Mouse (Mus musculus) liver, embryonic 16.5 days (tissue): ENCODE data around the gene Panx2. TPM values are rescaled to one million over a fixed set of nuclear protein-coding genes. Genes with fewer than 3 reads are reported as not detected.

Experiments
- ATAC-seq: fragments of 200-750 bp; cut with Nextera tagmentation; 2 replicates; pipeline ENCODE4 v1.8.0; 2017; ENCODE audit warnings: low read depth, mild to moderate bottlenecking, moderate number of reproducible peaks, moderate library complexity
- H3K27ac ChIP-seq: fragments of 300-500 bp; sonication (generic); 2 replicates; pipeline ENCODE4 v1.5.1; 2014; ENCODE audit warnings: mild to moderate bottlenecking, low read length
- H3K27me3 ChIP-seq: fragments of 300-500 bp; sonication (generic); 2 replicates; pipeline ENCODE4 v1.6.1; 2014; ENCODE audit warnings: low read depth, low read length, mixed read lengths; ENCODE audit not compliant: control insufficient read depth, insufficient read depth
- H3K36me3 ChIP-seq: fragments of 300-500 bp; sonication (generic); 2 replicates; pipeline ENCODE4 v1.6.1; 2014; ENCODE audit warnings: mild to moderate bottlenecking; ENCODE audit not compliant: control insufficient read depth, insufficient read depth
- H3K4me1 ChIP-seq: fragments of 300-500 bp; sonication (generic); 2 replicates; pipeline ENCODE4 v1.6.1; 2014; ENCODE audit warnings: low read depth, low read length, mixed read lengths; ENCODE audit not compliant: control insufficient read depth
- H3K4me2 ChIP-seq: fragments of 300-500 bp; sonication (generic); 2 replicates; pipeline ENCODE4 v1.6.1; 2014; ENCODE audit warnings: low read depth, low read length, mixed read lengths
- H3K4me3 ChIP-seq: fragments of 300-500 bp; sonication (generic); 2 replicates; pipeline ENCODE4 v1.5.1; 2014; ENCODE audit warnings: low read depth, mild to moderate bottlenecking, low read length
- H3K9ac ChIP-seq: fragments of 300-500 bp; sonication (generic); 2 replicates; pipeline ENCODE4 v1.6.1; 2014; ENCODE audit warnings: low read depth, low read length
- H3K9me3 ChIP-seq: fragments of 300-500 bp; sonication (generic); replicated peaks from 2 replicates; pipeline ENCODE4 v1.6.1; 2016; ENCODE audit warnings: low read length; ENCODE audit not compliant: control insufficient read depth
- WGBS: fragments of 180-500 bp; shearing (Covaris S2); extraction: QIAGEN DNeasy Blood & Tissue Kit; methylation state at CpG from one replicate; pipeline ENCODE4 v1.1.7; 2014; ENCODE audit not compliant: insufficient replicate concordance; 5-methylcytosine and 5-hydroxymethylcytosine counted together
- polyA plus RNA-seq: library from polyadenylated mRNA; unstranded; fragments of >200 nt; fragmentation: Nextera tagmentation; extraction: Ambion mirVana; gene quantifications from 2 replicates; pipeline ENCODE4 v1.2.1, GENCODE M21; 2015

Gene Panx2
- polyA plus RNA-seq, 1 experiment from 2014 or later: not detected

- no peaks in the 10 kb centered on the region; the same call in 1 of the 2 replicates for H3K4me1 ChIP-seq
- WGBS: 66% methylated on average over 12 of the region's 12 CpGs
- H3K9me3 ChIP-seq: no peaks in the 10 kb centered on the region
- no peak overlapping the region for H3K9ac ChIP-seq
- H3K4me3 ChIP-seq: no peak overlapping the region
- H3K4me2 ChIP-seq: no peak overlapping the region
- no peaks in the 10 kb centered on the region for H3K36me3 ChIP-seq
- H3K27ac ChIP-seq: no peak overlapping the region
- ATAC-seq: no peak
- H3K27me3 ChIP-seq: peaks cover 44% of the 10 kb centered on the region
Measured at GRCm38 (mm10) chr15:89060811-89061460, 1.4 kb downstream of the Panx2 start.

DNA sequence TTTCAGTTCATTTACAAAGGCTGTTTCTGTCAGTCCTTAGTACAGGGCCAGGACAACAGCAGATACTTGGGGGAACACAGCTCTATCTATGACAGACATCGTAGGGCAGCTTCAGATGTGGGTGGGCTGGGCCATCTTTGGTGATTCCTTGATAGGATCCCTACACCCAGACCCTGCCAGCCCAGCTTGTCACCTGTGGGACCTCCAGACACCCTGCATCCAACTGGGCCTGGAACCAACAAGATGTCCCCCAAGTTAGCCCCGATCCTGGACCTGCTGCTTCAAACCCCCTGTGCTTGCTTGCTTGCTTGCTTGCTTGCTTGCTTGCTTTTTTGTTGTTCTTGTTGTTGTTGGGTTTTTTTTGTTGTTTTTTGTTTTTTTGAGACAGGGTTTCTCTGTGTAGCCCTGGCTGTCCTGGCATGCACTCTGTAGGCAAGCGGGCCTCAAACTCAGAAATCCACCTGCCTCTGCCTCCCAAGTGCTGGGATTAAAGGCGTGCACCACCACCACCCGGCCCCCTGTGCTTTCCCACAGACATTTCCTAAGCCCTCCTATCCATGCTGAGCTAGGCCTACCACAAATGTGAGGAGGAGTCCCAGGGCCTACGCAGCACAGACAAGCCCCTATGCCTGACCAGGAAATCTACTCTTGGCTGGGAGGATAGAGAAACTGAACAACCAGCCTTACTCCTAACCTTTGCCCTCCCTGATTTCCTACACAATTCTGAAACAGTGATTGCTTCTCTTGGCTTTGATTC lies 2.4 kb downstream of the Panx2 start:
- H3K27me3 ChIP-seq: peaks cover 52% of the 10 kb centered on the region
- 71% methylated on average over 6 of the region's 6 CpGs for WGBS

DNA sequence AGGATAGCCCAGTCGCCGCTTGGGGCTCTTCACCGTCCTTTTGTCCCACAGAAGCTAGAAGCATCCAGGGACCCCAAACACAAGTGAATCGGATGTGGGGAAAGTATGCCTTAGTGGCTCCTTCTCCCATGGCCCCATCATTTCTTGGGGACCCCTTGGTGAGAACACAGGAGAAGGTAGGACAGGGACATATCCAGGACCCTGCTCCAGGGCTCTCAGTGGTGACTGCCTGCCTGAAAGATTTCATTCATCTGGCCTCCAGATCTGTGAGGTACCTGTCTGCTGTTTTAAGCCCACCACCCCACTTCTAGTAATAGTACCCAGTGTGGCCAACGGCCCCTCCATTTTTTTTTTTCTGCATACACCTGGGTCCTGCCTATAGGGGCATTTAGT lies 3.0 kb downstream of the Panx2 start:
- Histone ChIP-seq H3K4me3 (no peak overlapping the region), H3K4me1 (no peaks in the 10 kb centered on the region; the same call in 1 of the 2 replicates), H3K9me3 (no peaks in the 10 kb centered on the region), H3K27me3 (peaks cover 58% of the 10 kb centered on the region), H3K27ac (no peak overlapping the region), H3K36me3 (no peaks in the 10 kb centered on the region), H3K4me2 (no peak overlapping the region), H3K9ac (no peak overlapping the region)
- 67% methylated on average over 5 of the region's 5 CpGs for WGBS
- no peak for ATAC-seq

More for the DNA sequence above, 2.4 kb downstream of the Panx2 start:
- Histone ChIP-seq H3K27ac (no peak overlapping the region), H3K4me3 (no peak overlapping the region), H3K9ac (no peak overlapping the region), H3K36me3 (no peaks in the 10 kb centered on the region), H3K4me1 (no peaks in the 10 kb centered on the region; the same call in 1 of the 2 replicates), H3K4me2 (no peak overlapping the region), H3K9me3 (no peaks in the 10 kb centered on the region)
- ATAC-seq: no peak

- no peak for ATAC-seq
- Histone ChIP-seq H3K4me2 (no peak overlapping the region), H3K36me3 (no peaks in the 10 kb centered on the region), H3K27me3 (peaks cover 59% of the 10 kb centered on the region), H3K9me3 (no peaks in the 10 kb centered on the region), H3K4me3 (no peak overlapping the region), H3K27ac (no peak overlapping the region), H3K9ac (no peak overlapping the region), H3K4me1 (no peaks in the 10 kb centered on the region; the same call in 1 of the 2 replicates)
- 56% methylated on average over 7 of the region's 7 CpGs for WGBS
Measured at GRCm38 (mm10) chr15:89063001-89063400, 3.5 kb downstream of the Panx2 start.

GRCm38 (mm10) chr15:89063536-89063935 lies 4.0 kb downstream of the Panx2 start:
- no peaks in the 10 kb centered on the region; the same call in 1 of the 2 replicates for H3K4me1 ChIP-seq
- no peak overlapping the region for H3K27ac ChIP-seq
- ATAC-seq: no peak
- H3K27me3 ChIP-seq: peaks cover 59% of the 10 kb centered on the region
- H3K4me2 ChIP-seq: no peak overlapping the region
- WGBS: 52% methylated on average over 6 of the region's 6 CpGs
- H3K9ac ChIP-seq: no peak overlapping the region
- no peaks in the 10 kb centered on the region for H3K9me3 ChIP-seq
- no peaks in the 10 kb centered on the region for H3K36me3 ChIP-seq
- H3K4me3 ChIP-seq: no peak overlapping the region

GRCm38 (mm10) chr15:89064891-89065290 lies 5.4 kb downstream of the Panx2 start:
- ATAC-seq: no peak
- Histone ChIP-seq H3K4me3 (no peak overlapping the region), H3K9ac (no peak overlapping the region), H3K4me2 (no peak overlapping the region), H3K27me3 (peaks cover 59% of the 10 kb centered on the region), H3K27ac (no peak overlapping the region), H3K36me3 (no peaks in the 10 kb centered on the region), H3K9me3 (no peaks in the 10 kb centered on the region), H3K4me1 (no peaks in the 10 kb centered on the region)
- 64% methylated on average over 5 of the region's 5 CpGs for WGBS

DNA sequence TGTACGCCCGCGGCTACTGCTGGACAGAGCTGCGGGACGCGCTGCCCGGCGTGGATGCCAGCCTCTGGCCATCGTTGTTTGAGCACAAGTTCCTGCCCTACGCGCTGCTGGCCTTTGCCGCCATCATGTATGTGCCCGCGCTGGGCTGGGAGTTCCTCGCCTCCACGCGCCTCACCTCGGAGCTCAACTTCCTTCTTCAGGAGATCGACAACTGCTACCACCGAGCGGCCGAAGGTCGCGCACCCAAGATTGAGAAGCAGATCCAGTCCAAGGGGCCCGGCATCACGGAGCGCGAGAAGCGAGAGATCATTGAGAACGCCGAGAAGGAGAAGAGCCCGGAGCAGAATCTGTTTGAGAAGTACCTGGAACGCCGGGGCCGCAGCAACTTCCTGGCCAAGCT lies 8.1 kb downstream of the Panx2 start:
- Histone ChIP-seq H3K4me3 (no peak overlapping the region), H3K36me3 (no peaks in the 10 kb centered on the region), H3K27ac (no peak overlapping the region), H3K27me3 (peaks cover 42% of the 10 kb centered on the region), H3K4me1 (no peaks in the 10 kb centered on the region), H3K9me3 (no peaks in the 10 kb centered on the region), H3K9ac (no peak overlapping the region), H3K4me2 (no peak overlapping the region)
- WGBS: 19% methylated on average over 35 of the region's 35 CpGs
- no peak for ATAC-seq

GRCm38 (mm10) chr15:89068226-89068625 lies 8.7 kb downstream of the Panx2 start:
- H3K27me3 ChIP-seq: peaks cover 42% of the 10 kb centered on the region
- no peak overlapping the region for H3K4me3 ChIP-seq
- ATAC-seq: no peak
- H3K9ac ChIP-seq: no peak overlapping the region
- H3K36me3 ChIP-seq: no peaks in the 10 kb centered on the region
- H3K27ac ChIP-seq: no peak overlapping the region
- 25% methylated on average over 26 of the region's 26 CpGs for WGBS
- no peak overlapping the region for H3K4me2 ChIP-seq
- no peaks in the 10 kb centered on the region for H3K4me1 ChIP-seq
- no peaks in the 10 kb centered on the region for H3K9me3 ChIP-seq

GRCm38 (mm10) chr15:89069336-89069840 lies 9.9 kb downstream of the Panx2 start:
- ATAC-seq: no peak
- 63% methylated on average over 19 of the region's 19 CpGs for WGBS
- Histone ChIP-seq H3K9me3 (no peaks in the 10 kb centered on the region), H3K36me3 (no peaks in the 10 kb centered on the region), H3K27ac (no peak overlapping the region), H3K4me2 (no peak overlapping the region), H3K27me3 (peaks cover 42% of the 10 kb centered on the region), H3K9ac (no peak overlapping the region), H3K4me3 (no peak overlapping the region), H3K4me1 (no peaks in the 10 kb centered on the region)
